Mouse (Mus musculus): Measurements from ENCODE around the gene Cntfr.
A peak's percentile ranks its signal among the peaks of the same experiment; 100 is the strongest.

The Cntfr gene

GRCm38 (mm10) chr4:41645488-41645887, 51.4 kb downstream of the Cntfr start:
- DNase-seq (ENCODE audit: low spot score) = peak; percentile 55

- no peak for DNase-seq (ENCODE audit: low spot score)
Measured at GRCm38 (mm10) chr4:41641199-41641822, 55.6 kb downstream of the Cntfr start.

- DNase-seq (ENCODE audit: low spot score) = peak; percentile 97
Measured at GRCm38 (mm10) chr4:41639913-41640507, 56.9 kb downstream of the Cntfr start, which contains the start of gene Enho. Gene Enho (minus strand): TSS chr4:41640324.

GRCm38 (mm10) chr4:41639214-41639841, 57.6 kb downstream of the Cntfr start:
- DNase-seq (ENCODE audit: low spot score) = no peak

- DNase-seq (ENCODE audit: low spot score) = no peak
Measured at GRCm38 (mm10) chr4:41638828-41639213, 58.1 kb downstream of the Cntfr start.

- DNase-seq (ENCODE audit: low spot score) = no peak
Measured at GRCm38 (mm10) chr4:41638186-41638731, 58.6 kb downstream of the Cntfr start.

GRCm38 (mm10) chr4:41636882-41637635, 59.8 kb downstream of the Cntfr start:
- no peak for DNase-seq (ENCODE audit: low spot score)

- no peak for DNase-seq (ENCODE audit: low spot score)
Measured at GRCm38 (mm10) chr4:41636366-41636765, 60.5 kb downstream of the Cntfr start.

- DNase-seq (ENCODE audit: low spot score) = no peak
Measured at GRCm38 (mm10) chr4:41635906-41636305, 61.0 kb downstream of the Cntfr start.

- no peak for DNase-seq (ENCODE audit: low spot score)
Measured at GRCm38 (mm10) chr4:41635224-41635623, 61.7 kb downstream of the Cntfr start.

GRCm38 (mm10) chr4:41634631-41635030, 62.3 kb downstream of the Cntfr start:
- DNase-seq (ENCODE audit: low spot score) = no peak

GRCm38 (mm10) chr4:41633001-41633400, 63.9 kb downstream of the Cntfr start:
- DNase-seq (ENCODE audit: low spot score) = no peak

- no peak for DNase-seq (ENCODE audit: low spot score)
Measured at GRCm38 (mm10) chr4:41631390-41631789, 65.5 kb downstream of the Cntfr start.

- no peak for DNase-seq (ENCODE audit: low spot score)
Measured at GRCm38 (mm10) chr4:41630196-41630595, 66.7 kb downstream of the Cntfr start.

GRCm38 (mm10) chr4:41628202-41628927, 68.5 kb downstream of the Cntfr start:
- DNase-seq (ENCODE audit: low spot score) = no peak

- DNase-seq (ENCODE audit: low spot score) = no peak
Measured at GRCm38 (mm10) chr4:41622071-41622470, 74.8 kb downstream of the Cntfr start.

GRCm38 (mm10) chr4:41618916-41619746, 77.8 kb downstream of the Cntfr start:
- DNase-seq (ENCODE audit: low spot score) = no peak

GRCm38 (mm10) chr4:41615661-41616599, 81.0 kb downstream of the Cntfr start:
- no peak for DNase-seq (ENCODE audit: low spot score)

GRCm38 (mm10) chr4:41614156-41614555, 82.7 kb downstream of the Cntfr start:
- DNase-seq (ENCODE audit: low spot score) = peak; percentile 88

GRCm38 (mm10) chr4:41612166-41612565, 84.7 kb downstream of the Cntfr start:
- no peak for DNase-seq (ENCODE audit: low spot score)

All from testis, postnatal 10 days (tissue).